Mouse (Mus musculus) myocyte (in vitro differentiated cells): ENCODE data around the gene Neto2. TPM values are rescaled to one million over a fixed set of nuclear protein-coding genes. Genes with fewer than 3 reads are reported as not detected.
"Not testable (repeated sequence)": the region's sequence is repeated elsewhere in the genome, so short reads cannot be mapped to it uniquely, and the experiment has no call there.

Experiments used
- H3K27me3 ChIP-seq: one replicate; pipeline ENCODE4 v1.6.1; 2011; ENCODE audit not compliant: control insufficient read depth, insufficient read depth, insufficient read length
- H3K36me3 ChIP-seq: one replicate; pipeline ENCODE4 v1.6.1; 2011; ENCODE audit not compliant: control insufficient read depth, insufficient read depth
- H3K4me2 ChIP-seq: one replicate; pipeline ENCODE4 v1.6.1; 2011; ENCODE audit warnings: low read depth, control low read depth
- H3K4me3 ChIP-seq: one replicate; pipeline ENCODE4 v1.5.1; 2011; ENCODE audit warnings: mild to moderate bottlenecking, control low read depth, moderate library complexity
- H3K79me2 ChIP-seq: one replicate; pipeline ENCODE4 v1.6.1; 2011; ENCODE audit not compliant: control insufficient read depth, insufficient read depth
- H3ac ChIP-seq: one replicate; pipeline ENCODE4 v1.6.1; 2011; ENCODE audit not compliant: control insufficient read depth, insufficient read length
- CEBPB ChIP-seq: IDR thresholded peaks from 2 replicates; pipeline ENCODE4 v1.6.1; 2011; ENCODE audit warnings: mild to moderate bottlenecking, moderate library complexity; ENCODE audit not compliant: poor library complexity, insufficient read depth, severe bottlenecking
- E2F4 ChIP-seq: IDR thresholded peaks from one replicate; pipeline ENCODE4 v1.6.1; 2011; ENCODE audit warnings: mild to moderate bottlenecking, control low read depth, moderate library complexity; ENCODE audit not compliant: insufficient read depth
- MAX ChIP-seq: IDR thresholded peaks from one replicate; pipeline ENCODE4 v1.6.1; 2011; ENCODE audit warnings: low read depth, mild to moderate bottlenecking, control low read depth
- MYOD1 ChIP-seq, 3 experiments: IDR thresholded peaks; one replicate each; pipeline ENCODE4 v1.6.1; 2011; ENCODE audit warnings: control low read depth in 2 of 3, low read depth in 2 of 3, mild to moderate bottlenecking in 2 of 3, moderate library complexity in 1 of 3; ENCODE audit not compliant: insufficient read length in 2 of 3, control insufficient read depth in 1 of 3
- MYOG ChIP-seq, 3 experiments: IDR thresholded peaks; one replicate each; pipeline ENCODE4 v1.6.1; 2011; ENCODE audit warnings: control low read depth in 2 of 3, low read depth in 2 of 3, mild to moderate bottlenecking in 2 of 3; ENCODE audit not compliant: insufficient read length in 2 of 3, control insufficient read depth in 1 of 3, insufficient read depth in 1 of 3
- POLR2A ChIP-seq: IDR thresholded peaks from one replicate; pipeline ENCODE4 v1.6.1; 2011; ENCODE audit warnings: low read depth, mild to moderate bottlenecking, control low read depth, moderate library complexity; ENCODE audit not compliant: insufficient read length
- POLR2AphosphoS2 ChIP-seq: IDR thresholded peaks from one replicate; pipeline ENCODE4 v1.6.1; 2011; ENCODE audit warnings: low read depth, control low read depth; ENCODE audit not compliant: insufficient read length
- REST ChIP-seq: IDR thresholded peaks from one replicate; pipeline ENCODE4 v1.6.1; 2011; ENCODE audit warnings: mild to moderate bottlenecking, control low read depth, moderate library complexity; ENCODE audit not compliant: insufficient read depth, insufficient read length
- SRF ChIP-seq: IDR thresholded peaks from one replicate; pipeline ENCODE4 v1.6.1; 2011; ENCODE audit warnings: low read depth; ENCODE audit not compliant: control insufficient read depth, insufficient read length
- TCF12 ChIP-seq: IDR thresholded peaks from one replicate; pipeline ENCODE4 v1.6.1; 2011; ENCODE audit warnings: mild to moderate bottlenecking, control low read depth; ENCODE audit not compliant: poor library complexity, insufficient read depth, severe bottlenecking
- TCF3 ChIP-seq: IDR thresholded peaks from one replicate; pipeline ENCODE4 v1.6.1; 2011; ENCODE audit warnings: low read depth, control low read depth; ENCODE audit not compliant: insufficient read length
- USF1 ChIP-seq: IDR thresholded peaks from one replicate; pipeline ENCODE4 v1.6.1; 2011; ENCODE audit warnings: low read depth, mild to moderate bottlenecking, control low read depth, moderate library complexity
- polyA plus RNA-seq: library from polyadenylated mRNA; unstranded; fragments of >200 nt; fragmentation: generic; extraction: Trizol; gene quantifications from one replicate; pipeline ENCODE4 v1.2.1, GENCODE M21; 2012; ENCODE audit warnings: missing spikeins

Neto2 gene
- polyA plus RNA-seq, 1 experiment = 0.31 TPM

DNA sequence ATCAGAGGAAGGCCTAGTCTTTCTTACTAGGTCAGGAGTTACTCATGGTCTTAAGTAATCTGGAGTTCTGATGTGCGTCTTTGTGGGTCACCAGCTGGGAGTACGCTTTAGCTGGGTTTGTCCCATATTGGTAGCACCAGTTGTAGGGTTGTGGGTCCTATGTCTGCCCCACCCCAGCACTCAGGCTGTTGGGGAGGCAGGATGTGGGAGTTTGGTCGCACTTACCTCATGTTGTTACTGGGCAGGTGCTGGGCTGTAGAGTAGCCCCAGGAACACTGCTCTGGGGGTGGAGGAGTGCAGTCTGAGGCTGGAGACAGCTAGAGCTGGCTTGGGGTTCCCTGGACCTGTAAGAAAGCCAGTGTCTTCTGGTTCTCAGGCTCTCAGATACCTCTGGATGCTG lies 81.9 kb downstream of the Neto2 start:
- Histone ChIP-seq H3K36me3 (no peaks in the 10 kb centered on the region), H3K79me2 (no peaks in the 10 kb centered on the region), H3ac (no peak overlapping the region), H3K4me2 (no peak overlapping the region), H3K27me3 (no peaks in the 10 kb centered on the region), H3K4me3 (no peak overlapping the region)
- TF ChIP-seq MYOG (IDR thresholded peaks at IDR 0.05; ENCODE audit: control insufficient read depth in 1 of 3, insufficient read depth in 1 of 3, insufficient read length in 2 of 3, low read depth in 2 of 3) (no peak), MYOD1 (IDR thresholded peaks at IDR 0.05; ENCODE audit: control insufficient read depth in 1 of 3, insufficient read length in 2 of 3, low read depth in 2 of 3) (no peak), POLR2A (no peak), SRF (no peak), TCF3 (no peak), POLR2AphosphoS2 (no peak)

DNA sequence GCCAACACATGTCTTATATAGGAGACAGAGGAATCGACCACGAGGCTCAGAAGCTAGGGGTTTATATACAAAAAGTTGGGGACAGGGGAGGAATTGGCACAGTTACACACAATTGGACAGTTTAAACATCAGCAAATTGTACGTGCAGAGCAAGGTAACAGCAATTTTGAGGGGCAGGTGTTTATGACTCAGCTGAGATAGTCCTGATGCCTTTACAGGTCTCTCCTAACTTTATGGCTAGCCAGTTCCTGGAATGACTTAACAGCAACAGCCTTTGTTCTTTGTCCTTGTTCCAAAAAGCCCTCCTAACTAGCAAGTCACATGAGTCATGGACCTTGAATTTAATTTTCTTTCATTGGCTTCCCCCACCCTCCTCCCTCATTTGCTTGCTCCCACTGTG lies 83.6 kb downstream of the Neto2 start:
- H3K27me3 ChIP-seq, H3K4me3 ChIP-seq, H3ac ChIP-seq, H3K79me2 ChIP-seq, H3K36me3 ChIP-seq, H3K4me2 ChIP-seq: not testable (repeated sequence)

DNA sequence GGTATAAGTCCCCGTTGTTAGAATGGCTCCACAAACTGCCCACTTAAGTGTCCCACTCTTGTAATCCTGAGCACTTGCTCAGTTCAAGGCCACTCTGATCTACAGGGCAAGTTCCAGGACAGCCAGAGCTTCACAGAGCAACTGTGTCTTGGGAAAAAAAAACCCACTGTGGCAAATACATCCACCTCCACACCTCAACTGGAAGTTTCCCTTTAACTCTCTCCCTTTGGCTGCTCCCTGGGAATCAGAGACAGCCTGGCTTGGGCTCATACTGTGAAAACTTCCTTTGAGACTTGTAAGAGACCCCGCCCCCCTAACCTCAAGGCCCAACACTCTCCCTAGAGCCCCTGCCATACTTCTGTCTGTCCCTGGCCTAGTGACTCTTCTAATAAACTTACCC lies 91.9 kb downstream of the Neto2 start:
- H3K79me2 ChIP-seq = no peaks in the 10 kb centered on the region
- H3K4me3 ChIP-seq = no peak overlapping the region
- H3ac ChIP-seq = no peak overlapping the region
- no peaks in the 10 kb centered on the region for H3K27me3 ChIP-seq
- H3K36me3 ChIP-seq = no peaks in the 10 kb centered on the region
- TF ChIP-seq E2F4 = no peak
- TF ChIP-seq MAX = no peak
- no peak for TF ChIP-seq POLR2AphosphoS2
- no peak for TF ChIP-seq TCF12
- no peak for TF ChIP-seq CEBPB
- no peak for TF ChIP-seq MYOD1 (IDR thresholded peaks at IDR 0.05; ENCODE audit: control insufficient read depth in 1 of 3, insufficient read length in 2 of 3, low read depth in 2 of 3)
- TF ChIP-seq MYOG (IDR thresholded peaks at IDR 0.05; ENCODE audit: control insufficient read depth in 1 of 3, insufficient read depth in 1 of 3, insufficient read length in 2 of 3, low read depth in 2 of 3) = no peak
- TF ChIP-seq REST = no peak
- TF ChIP-seq USF1 = no peak
- no peak for TF ChIP-seq SRF
- TF ChIP-seq TCF3 = no peak
- no peak for TF ChIP-seq POLR2A
- H3K4me2 ChIP-seq = no peak overlapping the region

DNA sequence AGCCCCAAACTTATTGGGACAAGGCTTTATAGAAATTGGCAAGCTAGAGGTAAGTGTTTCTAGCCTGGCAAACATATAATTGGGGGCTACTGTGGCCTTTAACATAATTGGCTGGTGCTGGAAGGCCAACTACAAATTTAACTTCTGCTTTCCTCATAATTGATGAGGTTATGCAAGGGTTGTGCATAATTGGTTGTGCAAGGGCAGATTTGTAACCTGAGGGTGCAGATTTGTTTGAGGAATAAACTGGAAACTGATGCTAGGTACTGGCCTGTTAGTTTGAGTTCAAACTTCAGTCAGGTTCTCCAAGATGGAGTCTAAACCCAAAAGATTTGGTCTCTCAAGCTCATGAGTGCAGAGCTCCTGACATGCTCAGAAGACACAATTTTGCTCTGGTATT lies 92.9 kb downstream of the Neto2 start:
- TF ChIP-seq CEBPB (no peak), E2F4 (no peak), SRF (no peak), MYOG (IDR thresholded peaks at IDR 0.05; ENCODE audit: control insufficient read depth in 1 of 3, insufficient read depth in 1 of 3, insufficient read length in 2 of 3, low read depth in 2 of 3) (no peak), REST (no peak), POLR2AphosphoS2 (no peak), TCF12 (no peak), TCF3 (no peak), MYOD1 (IDR thresholded peaks at IDR 0.05; ENCODE audit: control insufficient read depth in 1 of 3, insufficient read length in 2 of 3, low read depth in 2 of 3) (no peak), POLR2A (no peak), USF1 (no peak), MAX (no peak)
- Histone ChIP-seq H3K4me3 (no peak overlapping the region), H3K4me2 (no peak overlapping the region), H3ac (no peak overlapping the region), H3K27me3 (no peaks in the 10 kb centered on the region), H3K79me2 (no peaks in the 10 kb centered on the region), H3K36me3 (no peaks in the 10 kb centered on the region)

DNA sequence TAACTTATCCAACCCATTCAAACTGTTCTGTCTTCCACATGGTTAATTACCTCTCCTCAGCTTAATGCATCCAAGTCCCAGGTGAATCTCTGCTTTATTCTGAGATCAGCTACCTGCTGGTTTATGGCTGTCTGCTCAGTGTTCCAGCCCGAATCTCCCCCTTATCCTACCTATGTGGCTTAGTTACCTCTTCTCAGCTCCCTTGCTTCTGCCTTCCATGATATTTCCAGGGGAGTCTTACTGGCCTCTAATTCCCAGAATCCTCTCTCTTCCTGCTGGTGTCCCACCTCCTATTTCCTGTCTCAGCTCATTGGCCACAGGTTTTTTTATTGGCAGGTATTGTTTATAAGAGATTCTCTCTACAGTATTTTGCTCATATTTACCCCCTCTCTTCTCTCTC lies 93.8 kb downstream of the Neto2 start:
- Histone ChIP-seq H3ac (no peak overlapping the region), H3K79me2 (no peaks in the 10 kb centered on the region), H3K36me3 (no peaks in the 10 kb centered on the region), H3K27me3 (no peaks in the 10 kb centered on the region), H3K4me2 (no peak overlapping the region), H3K4me3 (no peak overlapping the region)
- TF ChIP-seq MAX (no peak), CEBPB (no peak), USF1 (no peak)

DNA sequence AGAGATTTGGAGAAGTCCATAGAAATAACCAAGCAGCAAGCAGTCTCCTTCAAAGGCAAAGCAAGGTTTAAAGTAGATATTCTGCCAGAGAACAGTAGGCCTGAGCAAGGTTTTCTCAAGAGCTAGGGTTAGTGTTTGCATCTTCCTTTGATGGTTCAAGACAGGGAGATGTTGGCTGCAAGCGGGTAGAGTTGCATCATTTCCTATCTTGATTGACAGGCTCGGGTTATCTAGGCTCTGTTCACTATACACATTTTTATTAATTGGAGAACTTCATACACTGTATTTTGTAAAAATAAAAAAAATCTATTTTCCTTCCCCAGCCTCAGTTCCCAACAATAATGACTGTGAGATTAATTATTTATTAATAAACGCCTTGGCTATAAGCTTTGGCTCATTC lies 94.2 kb downstream of the Neto2 start:
- Histone ChIP-seq H3K36me3 (no peaks in the 10 kb centered on the region), H3K79me2 (no peaks in the 10 kb centered on the region), H3K4me3 (no peak overlapping the region), H3K27me3 (no peaks in the 10 kb centered on the region), H3ac (no peak overlapping the region), H3K4me2 (no peak overlapping the region)
- no peak for TF ChIP-seq TCF12
- TF ChIP-seq REST = no peak
- no peak for TF ChIP-seq MYOG (IDR thresholded peaks at IDR 0.05; ENCODE audit: control insufficient read depth in 1 of 3, insufficient read depth in 1 of 3, insufficient read length in 2 of 3, low read depth in 2 of 3)
- TF ChIP-seq MAX = no peak
- no peak for TF ChIP-seq CEBPB
- TF ChIP-seq MYOD1 (IDR thresholded peaks at IDR 0.05; ENCODE audit: control insufficient read depth in 1 of 3, insufficient read length in 2 of 3, low read depth in 2 of 3) = no peak
- TF ChIP-seq USF1 = no peak
- TF ChIP-seq SRF = no peak
- TF ChIP-seq POLR2A = no peak
- TF ChIP-seq POLR2AphosphoS2 = no peak
- no peak for TF ChIP-seq E2F4
- TF ChIP-seq TCF3 = no peak
